Mouse (Mus musculus) limb, embryonic 11.5 days (tissue): ENCODE results near the gene Cpeb3. TPM values are rescaled to one million over a fixed set of nuclear protein-coding genes. Genes with fewer than 3 reads are reported as not detected.

Source experiments
- ATAC-seq: fragments of 200-750 bp; cut with Nextera tagmentation; 2 replicates; pipeline ENCODE4 v1.8.0; 2017; ENCODE audit warnings: low read depth; ENCODE audit not compliant: insufficient number of reproducible peaks, low FRiP score, low TSS enrichment
- DNase-seq: peaks from one replicate; pipeline ENCODE4 v3.0.0-alpha.2; 2015; ENCODE audit warnings: low spot score
- H3K27ac ChIP-seq: fragments of 300-500 bp; sonication (generic); replicated peaks from 2 replicates; pipeline ENCODE4 v1.5.1; 2014; ENCODE audit warnings: low read depth, mild to moderate bottlenecking, low read length
- H3K27me3 ChIP-seq: fragments of 300-500 bp; sonication (generic); 2 replicates; pipeline ENCODE4 v1.6.1; 2014; ENCODE audit warnings: mild to moderate bottlenecking, low read length, mixed read lengths; ENCODE audit not compliant: control insufficient read depth, insufficient read depth
- H3K36me3 ChIP-seq: fragments of 300-500 bp; sonication (generic); 2 replicates; pipeline ENCODE4 v1.6.1; 2014; ENCODE audit warnings: mild to moderate bottlenecking, low read length, moderate library complexity, mixed read lengths; ENCODE audit not compliant: control insufficient read depth, insufficient read depth
- H3K4me1 ChIP-seq: fragments of 300-500 bp; sonication (generic); 2 replicates; pipeline ENCODE4 v1.6.1; 2014; ENCODE audit warnings: low read length, mixed read lengths; ENCODE audit not compliant: control insufficient read depth, insufficient read depth
- H3K4me2 ChIP-seq: fragments of 300-500 bp; sonication (generic); 2 replicates; pipeline ENCODE4 v1.6.1; 2014; ENCODE audit warnings: low read depth, mild to moderate bottlenecking, moderate library complexity; ENCODE audit not compliant: severe bottlenecking
- H3K4me3 ChIP-seq: fragments of 300-500 bp; sonication (generic); 2 replicates; pipeline ENCODE4 v1.5.1; 2014; ENCODE audit warnings: low read depth, low read length
- H3K9ac ChIP-seq: fragments of 300-500 bp; sonication (generic); 2 replicates; pipeline ENCODE4 v1.6.1; 2014; ENCODE audit warnings: mild to moderate bottlenecking, low read length
- H3K9me3 ChIP-seq: fragments of 300-500 bp; sonication (generic); 2 replicates; pipeline ENCODE4 v1.6.1; 2016; ENCODE audit warnings: low read length; ENCODE audit not compliant: control insufficient read depth
- WGBS: fragments of 180-500 bp; shearing (Covaris S2); extraction: QIAGEN DNeasy Blood & Tissue Kit; methylation state at CpG from one replicate; pipeline ENCODE4 v1.1.7; 2014; 5-methylcytosine and 5-hydroxymethylcytosine counted together
- polyA plus RNA-seq: library from polyadenylated mRNA; unstranded; fragments of >200 nt; fragmentation: Nextera tagmentation; extraction: Ambion mirVana; gene quantifications from 2 replicates; pipeline ENCODE4 v1.2.1, GENCODE M21; 2014

Cpeb3 gene
- polyA plus RNA-seq, 1 experiment from 2014 or later, result 0.68 TPM

DNA sequence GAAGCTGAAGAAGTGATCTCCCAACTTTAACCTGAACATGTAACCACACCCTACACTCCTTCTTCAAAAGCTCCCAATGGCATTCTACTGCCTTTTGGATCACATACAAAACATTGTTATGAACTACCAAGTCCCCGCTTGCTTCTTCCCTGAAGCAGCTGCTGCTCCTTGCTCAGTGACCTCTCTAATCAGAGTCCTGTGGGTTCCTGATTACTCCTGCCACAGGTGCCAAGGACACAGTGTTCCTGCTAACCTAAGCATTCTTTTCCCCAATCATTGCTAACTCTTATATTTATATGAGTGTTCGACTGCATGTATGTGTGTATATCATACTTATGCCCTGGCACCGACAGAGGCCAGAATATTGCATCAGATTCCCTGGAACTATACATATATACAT, 115.2 kb downstream of the Cpeb3 start:
- H3K4me1 ChIP-seq, result no peaks in the 10 kb centered on the region
- no peaks in the 10 kb centered on the region for H3K27me3 ChIP-seq
- H3K4me2 ChIP-seq, result no peak overlapping the region
- no peak overlapping the region for H3K4me3 ChIP-seq
- WGBS, result 96% methylated on average over 3 of the region's 3 CpGs
- ATAC-seq, result no peak
- no peaks in the 10 kb centered on the region for H3K36me3 ChIP-seq
- no peak overlapping the region for H3K27ac ChIP-seq
- no peak overlapping the region for H3K9ac ChIP-seq
- H3K9me3 ChIP-seq, result no peaks in the 10 kb centered on the region
- no peak for DNase-seq

DNA sequence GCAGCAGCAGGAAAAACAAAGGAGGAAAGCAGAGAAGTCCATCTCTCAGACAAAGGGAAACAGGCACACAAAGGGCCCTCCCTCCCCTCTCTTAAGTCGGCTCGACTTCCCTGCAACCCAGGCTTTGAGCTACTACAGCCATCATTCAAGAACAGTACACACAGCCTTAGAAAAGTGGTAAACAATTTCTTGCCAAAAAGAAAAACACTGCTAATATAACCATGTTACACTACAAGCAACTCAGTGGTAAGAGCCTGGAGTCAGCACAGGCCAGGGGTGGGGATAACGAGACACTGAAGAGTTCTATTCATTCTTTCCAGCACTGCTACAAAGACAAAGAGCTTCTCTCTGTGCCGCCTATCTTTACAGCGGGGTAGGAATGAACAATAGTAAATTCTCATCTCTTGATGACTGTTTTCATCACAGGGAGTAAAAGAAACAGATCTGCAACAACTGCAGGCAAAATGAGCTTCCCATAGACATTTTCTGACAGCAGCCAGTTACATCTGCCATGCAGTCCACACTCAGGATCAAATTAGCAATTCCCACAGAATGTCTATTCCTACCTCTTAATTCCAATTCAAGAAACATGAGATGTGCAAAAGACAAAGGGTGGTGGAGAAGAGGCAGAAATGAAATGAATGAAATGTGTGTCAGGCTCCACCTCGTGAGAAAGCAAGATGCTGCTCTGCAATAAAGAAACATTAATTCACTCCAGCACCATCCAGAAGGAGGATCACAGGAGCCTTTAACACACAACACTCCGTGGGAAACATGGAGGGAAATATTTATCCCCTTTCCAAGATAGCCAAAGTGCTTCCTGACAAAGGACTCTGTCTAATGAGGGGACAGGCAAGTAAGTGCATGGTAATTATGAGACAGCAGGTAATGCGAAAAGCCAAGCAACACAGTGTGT, 118.0 kb downstream of the Cpeb3 start:
- ATAC-seq, result no peak
- no peak for DNase-seq
- H3K36me3 ChIP-seq, result no peaks in the 10 kb centered on the region
- H3K4me3 ChIP-seq, result no peak overlapping the region
- no peak overlapping the region for H3K9ac ChIP-seq
- 58% methylated on average over 8 of the region's 8 CpGs for WGBS
- H3K4me2 ChIP-seq, result no peak overlapping the region
- H3K27ac ChIP-seq, result no peak overlapping the region
- H3K27me3 ChIP-seq, result no peaks in the 10 kb centered on the region
- H3K9me3 ChIP-seq, result no peaks in the 10 kb centered on the region
- H3K4me1 ChIP-seq, result no peaks in the 10 kb centered on the region

DNA sequence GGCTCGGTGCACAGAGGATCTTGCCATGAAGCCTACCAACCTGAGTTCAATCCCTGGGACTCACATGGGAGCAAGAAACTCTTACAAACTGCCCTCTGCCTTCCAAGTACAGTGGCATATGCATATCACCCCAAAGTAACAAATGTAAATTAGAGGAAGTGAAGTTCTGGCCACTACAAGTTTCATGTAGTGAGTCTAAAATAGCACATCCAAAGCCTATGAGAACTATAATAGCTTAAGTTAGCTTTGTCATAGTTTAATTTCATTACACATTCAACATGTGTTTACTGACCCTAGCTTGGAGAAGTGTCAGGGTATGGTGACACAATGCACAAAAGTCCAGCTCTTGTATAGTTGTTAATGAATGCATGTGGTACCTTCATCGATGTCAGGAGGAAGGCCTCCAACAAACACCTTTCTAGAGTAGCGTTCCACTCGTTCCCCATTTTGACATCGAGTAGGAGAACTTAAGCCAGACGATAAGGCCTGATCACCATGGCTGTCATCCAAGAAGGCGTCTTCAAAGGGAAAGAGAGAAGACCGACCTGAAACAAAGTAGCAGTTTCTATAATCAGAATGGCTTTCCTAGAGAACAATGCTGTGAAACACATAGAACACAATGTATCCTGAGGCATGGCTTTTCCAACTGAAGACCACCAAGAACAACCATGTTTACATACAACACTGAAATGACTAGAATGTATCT, 120.2 kb downstream of the Cpeb3 start:
- Histone ChIP-seq H3K9ac (no peak overlapping the region), H3K4me2 (no peak overlapping the region), H3K27me3 (no peaks in the 10 kb centered on the region), H3K9me3 (no peaks in the 10 kb centered on the region), H3K36me3 (no peaks in the 10 kb centered on the region), H3K27ac (no peak overlapping the region), H3K4me3 (no peak overlapping the region), H3K4me1 (no peaks in the 10 kb centered on the region)
- WGBS, result 96% methylated on average over 8 of the region's 8 CpGs
- DNase-seq (no peak), ATAC-seq (no peak)

DNA sequence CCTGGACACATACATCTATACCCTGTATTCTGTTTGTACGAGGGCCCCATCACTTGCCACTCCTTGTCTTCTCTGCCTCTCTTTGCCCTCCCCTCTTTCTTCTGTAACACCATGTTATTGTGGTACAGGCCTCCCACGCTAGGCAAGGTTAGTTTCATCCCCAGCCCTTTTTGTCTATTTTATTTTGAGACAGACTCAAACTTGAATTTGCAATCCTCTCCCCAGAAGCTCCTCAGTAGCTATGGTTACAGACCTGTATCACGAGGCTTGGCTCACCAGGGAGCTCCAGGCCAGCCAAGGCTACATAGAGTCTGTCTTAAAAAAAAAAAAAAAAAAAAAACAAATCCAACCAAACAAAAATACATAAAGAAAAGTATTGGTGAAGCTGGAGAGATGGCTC, 123.9 kb downstream of the Cpeb3 start:
- WGBS, result 76% methylated on average over 3 of the region's 3 CpGs
- Histone ChIP-seq H3K9me3 (no peaks in the 10 kb centered on the region), H3K4me2 (no peak overlapping the region), H3K27ac (no peak overlapping the region), H3K4me1 (no peaks in the 10 kb centered on the region), H3K4me3 (no peak overlapping the region), H3K9ac (no peak overlapping the region), H3K27me3 (no peaks in the 10 kb centered on the region), H3K36me3 (no peaks in the 10 kb centered on the region)
- no peak for ATAC-seq
- no peak for DNase-seq

DNA sequence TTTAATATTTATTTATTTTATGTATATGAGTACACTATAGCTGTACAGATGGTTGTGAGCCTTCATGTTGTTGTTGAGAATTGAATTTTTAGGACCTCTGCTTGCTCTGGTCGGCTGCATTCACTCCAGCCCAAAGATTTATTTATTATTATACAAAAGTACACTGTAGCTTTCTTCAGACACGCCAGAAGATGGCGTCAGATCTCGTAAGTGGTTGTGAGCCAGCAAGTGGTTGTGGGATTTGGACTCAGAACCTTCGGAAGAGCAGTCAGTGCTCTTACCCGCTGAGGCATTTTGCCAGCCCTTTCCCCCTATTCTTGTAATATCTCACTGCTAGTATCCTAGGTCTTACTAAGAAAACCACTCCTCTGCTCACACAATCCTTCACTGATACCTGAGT, 126.9 kb downstream of the Cpeb3 start:
- DNase-seq, result no peak
- no peaks in the 10 kb centered on the region for H3K4me1 ChIP-seq
- H3K36me3 ChIP-seq, result no peaks in the 10 kb centered on the region
- ATAC-seq, result no peak
- 60% methylated on average over 6 of the region's 6 CpGs for WGBS
- H3K9me3 ChIP-seq, result no peaks in the 10 kb centered on the region
- H3K27ac ChIP-seq, result no peak overlapping the region
- H3K4me3 ChIP-seq, result no peak overlapping the region
- no peaks in the 10 kb centered on the region for H3K27me3 ChIP-seq
- H3K9ac ChIP-seq, result no peak overlapping the region
- no peak overlapping the region for H3K4me2 ChIP-seq

DNA sequence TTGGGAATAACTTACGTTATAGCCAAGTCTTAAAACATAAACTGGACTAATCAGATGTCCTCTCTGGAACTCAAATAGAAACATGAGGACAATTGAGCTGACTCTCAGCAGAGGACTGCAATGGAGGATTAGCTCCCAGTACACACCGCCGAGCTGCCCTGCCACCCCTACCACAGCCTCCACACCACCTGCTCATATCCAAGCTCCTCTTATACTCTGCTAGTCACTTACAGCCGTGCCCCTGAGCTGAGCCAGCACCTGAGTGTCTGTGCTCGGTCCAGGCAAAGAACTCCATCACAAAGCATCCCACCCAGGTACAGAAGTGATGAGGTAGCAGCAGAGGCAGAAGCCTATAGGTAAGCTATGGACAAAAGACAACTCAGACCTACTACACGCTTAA, 129.2 kb downstream of the Cpeb3 start:
- no peaks in the 10 kb centered on the region for H3K36me3 ChIP-seq
- H3K4me2 ChIP-seq, result no peak overlapping the region
- no peaks in the 10 kb centered on the region for H3K27me3 ChIP-seq
- 83% methylated on average over 6 of the region's 6 CpGs for WGBS
- H3K4me3 ChIP-seq, result no peak overlapping the region
- DNase-seq, result no peak
- no peak for ATAC-seq
- H3K9me3 ChIP-seq, result no peaks in the 10 kb centered on the region
- no peak overlapping the region for H3K9ac ChIP-seq
- no peaks in the 10 kb centered on the region for H3K4me1 ChIP-seq
- no peak overlapping the region for H3K27ac ChIP-seq

DNA sequence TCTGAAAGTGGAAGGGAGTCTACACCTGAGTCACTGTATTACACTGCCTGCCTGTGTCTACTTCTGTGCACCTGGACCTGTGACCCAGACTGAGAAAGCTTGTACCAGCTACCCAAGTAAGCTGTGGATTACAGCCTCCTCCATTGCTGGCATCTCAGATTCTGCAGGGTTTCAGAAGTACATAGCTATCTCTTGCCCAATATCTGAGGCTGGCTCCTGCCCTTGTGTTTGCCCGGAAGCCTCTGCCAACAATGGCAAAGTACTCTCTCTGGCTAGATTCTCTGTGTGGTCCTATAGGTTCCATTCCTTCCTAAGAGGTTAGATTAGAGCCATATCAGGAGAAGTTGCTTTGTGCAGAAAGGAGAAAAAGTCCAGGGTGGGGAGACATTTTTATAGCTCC, 129.8 kb downstream of the Cpeb3 start:
- Histone ChIP-seq H3K9me3 (no peaks in the 10 kb centered on the region), H3K4me2 (no peak overlapping the region), H3K4me3 (no peak overlapping the region), H3K27me3 (no peaks in the 10 kb centered on the region), H3K4me1 (no peaks in the 10 kb centered on the region), H3K36me3 (no peaks in the 10 kb centered on the region), H3K9ac (no peak overlapping the region), H3K27ac (no peak overlapping the region)
- DNase-seq (no peak), ATAC-seq (no peak)
- WGBS, result 94% methylated on average over 1 of the region's 1 CpGs

DNA sequence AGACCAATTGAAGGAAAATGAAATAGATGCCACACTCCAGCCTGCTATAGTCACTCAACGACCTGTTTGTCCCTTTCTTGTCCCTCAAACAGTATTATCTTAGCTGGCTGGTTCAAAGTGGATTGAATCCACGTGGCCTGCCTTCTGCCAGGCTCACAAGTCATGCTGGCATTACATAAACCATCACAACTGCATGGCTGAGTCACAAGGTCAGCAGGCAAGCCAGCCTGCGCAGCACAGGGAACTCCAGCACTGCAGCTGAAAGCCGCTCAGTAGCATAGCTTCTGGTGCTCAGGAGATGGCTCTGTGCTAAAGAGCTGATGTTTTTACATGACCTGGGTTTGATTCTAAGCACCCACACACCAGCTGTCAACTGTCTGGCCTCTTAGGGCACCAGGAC, 130.3 kb downstream of the Cpeb3 start:
- Histone ChIP-seq H3K36me3 (no peaks in the 10 kb centered on the region), H3K4me1 (no peaks in the 10 kb centered on the region), H3K4me3 (no peak overlapping the region), H3K27ac (no peak overlapping the region), H3K9ac (no peak overlapping the region), H3K4me2 (no peak overlapping the region), H3K9me3 (no peaks in the 10 kb centered on the region), H3K27me3 (no peaks in the 10 kb centered on the region)
- WGBS, result 50% methylated on average over 4 of the region's 4 CpGs
- ATAC-seq, result no peak
- no peak for DNase-seq
